Mouse (Mus musculus): Measurements from ENCODE around the gene Dusp9. TPM values are rescaled to one million over a fixed set of nuclear protein-coding genes. Genes with fewer than 3 reads are reported as not detected.
A peak's percentile ranks its signal among the peaks of the same experiment; 100 is the strongest.

Dusp9 gene
- polyA plus RNA-seq, 1 experiment from 2014 or later: 9.6 TPM

DNA sequence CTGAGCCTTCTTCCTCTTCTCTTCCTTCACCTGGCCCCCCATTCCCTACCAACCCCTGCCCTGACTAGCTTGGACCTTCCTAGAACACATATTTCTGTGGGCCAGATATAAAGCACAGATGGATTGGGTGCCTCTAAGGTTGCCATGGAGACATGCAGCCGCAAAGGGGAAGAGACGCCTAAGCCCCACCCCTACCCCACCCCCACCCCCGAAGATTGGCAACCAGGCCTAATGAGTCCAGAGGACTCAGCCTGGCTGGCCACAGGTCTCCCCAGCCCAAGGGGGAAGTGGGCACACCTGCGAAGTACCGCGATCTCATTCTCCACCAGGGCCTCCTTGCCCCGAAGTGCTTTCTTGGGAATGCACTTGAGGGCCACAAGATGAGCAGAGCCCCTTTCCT, 19.2 kb downstream of the Dusp9 start:
- Histone ChIP-seq H3K27ac (ENCODE audit: low read depth, low read length) (no peak overlapping the region), H3K4me1 (ENCODE audit: control insufficient read depth, insufficient read depth, low read length) (no peaks in the 10 kb centered on the region), H3K27me3 (ENCODE audit: control insufficient read depth, insufficient read depth, low read length) (no peaks in the 10 kb centered on the region), H3K4me2 (replicated peaks; ENCODE audit: low read depth, low read length) (no peak overlapping the region), H3K4me3 (ENCODE audit: low read length) (no peak overlapping the region), H3K36me3 (ENCODE audit: control insufficient read depth, insufficient read depth, low read length) (no peaks in the 10 kb centered on the region), H3K9me3 (ENCODE audit: control insufficient read depth, low read length) (no peaks in the 10 kb centered on the region), H3K9ac (ENCODE audit: low read depth, low read length) (no peak overlapping the region)
- WGBS: 60% methylated on average over 7 of the region's 7 CpGs
- no peak for ATAC-seq (ENCODE audit: low FRiP score, low TSS enrichment)

DNA sequence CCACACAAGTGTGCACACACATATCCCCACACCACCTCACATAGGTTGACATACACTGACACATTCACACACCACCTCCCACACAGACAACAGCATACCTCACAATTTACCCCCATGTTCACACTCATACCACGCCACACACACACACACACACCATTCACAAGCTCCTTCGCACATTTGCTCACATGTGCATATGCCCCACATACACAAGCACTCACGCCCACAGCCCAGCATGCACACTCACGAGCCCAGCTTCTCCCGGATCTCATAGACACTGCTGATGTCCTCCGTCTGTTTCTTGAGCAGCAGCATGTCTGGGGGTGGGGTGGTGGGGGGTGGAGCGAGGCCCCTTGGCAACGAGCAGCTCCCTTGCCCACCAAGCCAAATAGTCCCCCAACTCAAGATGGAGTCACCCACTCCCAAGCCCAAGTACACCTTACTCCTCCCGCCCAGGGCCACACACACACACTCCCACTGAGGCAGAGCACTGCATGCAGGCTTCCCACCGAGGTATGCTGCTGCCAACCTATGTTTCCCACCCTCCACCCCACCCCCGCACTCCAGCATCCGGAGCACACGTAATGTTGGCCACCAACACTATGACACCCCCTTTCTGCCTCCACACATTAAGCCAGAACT, 19.8 kb downstream of the Dusp9 start:
- H3K9me3 ChIP-seq (ENCODE audit: control insufficient read depth, low read length): no peaks in the 10 kb centered on the region
- no peaks in the 10 kb centered on the region for H3K36me3 ChIP-seq (ENCODE audit: control insufficient read depth, insufficient read depth, low read length)
- peak; percentile 19; the same call in 1 of the 2 replicates for ATAC-seq (ENCODE audit: low FRiP score, low TSS enrichment)
- H3K9ac ChIP-seq (ENCODE audit: low read depth, low read length): no peak overlapping the region; the same call in 1 of the 2 replicates
- H3K4me3 ChIP-seq (ENCODE audit: low read length): peak overlapping the region; percentile 46
- whole genome bisulfite sequencing: 59% methylated on average over 13 of the region's 13 CpGs
- no peak overlapping the region for H3K27ac ChIP-seq (ENCODE audit: low read depth, low read length)
- no peaks in the 10 kb centered on the region for H3K27me3 ChIP-seq (ENCODE audit: control insufficient read depth, insufficient read depth, low read length)
- H3K4me2 ChIP-seq (replicated peaks; ENCODE audit: low read depth, low read length): peak overlapping the region; percentile 67
- H3K4me1 ChIP-seq (ENCODE audit: control insufficient read depth, insufficient read depth, low read length): no peaks in the 10 kb centered on the region

DNA sequence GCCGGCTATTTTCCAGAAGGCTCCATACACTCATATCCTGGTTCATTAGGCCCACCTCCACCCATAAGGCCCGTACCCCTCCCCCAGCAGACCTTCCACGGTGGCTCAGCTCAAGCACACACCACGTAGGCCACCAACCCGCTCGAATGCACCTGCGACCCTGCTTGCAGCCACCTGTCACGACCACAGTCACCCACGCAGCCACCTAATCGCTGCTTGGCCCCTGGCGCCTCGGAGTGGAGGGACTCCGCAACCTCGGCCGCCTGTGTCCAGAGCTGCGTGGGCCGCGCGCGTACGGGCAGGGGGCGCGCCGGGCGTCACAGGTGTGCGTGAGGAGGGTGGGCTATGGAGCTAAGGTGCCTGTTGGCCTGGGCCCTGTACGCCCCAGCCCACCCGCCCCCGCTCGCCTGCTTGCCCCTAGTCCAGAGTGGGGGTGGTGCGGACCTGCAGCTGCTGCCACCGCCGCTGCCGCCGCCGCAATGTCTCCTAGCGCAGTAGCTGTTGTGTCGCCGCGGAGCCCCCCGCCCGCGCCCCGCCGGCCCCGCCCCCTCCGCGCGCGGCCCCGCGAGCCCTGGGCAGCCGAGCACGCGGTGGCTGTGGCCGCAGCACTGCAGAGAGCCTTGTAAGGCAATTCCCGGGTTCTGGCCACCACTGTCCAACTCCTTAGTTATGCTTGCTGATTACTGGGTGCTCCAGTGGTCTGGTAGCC, 20.5 kb downstream of the Dusp9 start, which contains the start of gene Pnck:
TSS of gene Pnck (minus strand) at position 543 of the 709 bp plus-strand sequence.
- H3K4me2 ChIP-seq (replicated peaks; ENCODE audit: low read depth, low read length): peak within 1 kb of the TSS; percentile 67
- H3K9me3 ChIP-seq (ENCODE audit: control insufficient read depth, low read length): no peaks in the 10 kb centered on the region
- peak within 1 kb of the TSS; percentile 46 for H3K4me3 ChIP-seq (ENCODE audit: low read length)
- H3K27ac ChIP-seq (ENCODE audit: low read depth, low read length): no peak within 1 kb of the TSS
- peak; percentile 59 for ATAC-seq (ENCODE audit: low FRiP score, low TSS enrichment)
- WGBS: 31% methylated on average over 54 of the region's 57 CpGs
- peak within 1 kb of the TSS; percentile 50 for H3K9ac ChIP-seq (ENCODE audit: low read depth, low read length)
- no peaks in the 10 kb centered on the region for H3K4me1 ChIP-seq (ENCODE audit: control insufficient read depth, insufficient read depth, low read length)
- no peaks in the 10 kb centered on the region for H3K27me3 ChIP-seq (ENCODE audit: control insufficient read depth, insufficient read depth, low read length)
- H3K36me3 ChIP-seq (ENCODE audit: control insufficient read depth, insufficient read depth, low read length): no peaks in the 10 kb centered on the region

DNA sequence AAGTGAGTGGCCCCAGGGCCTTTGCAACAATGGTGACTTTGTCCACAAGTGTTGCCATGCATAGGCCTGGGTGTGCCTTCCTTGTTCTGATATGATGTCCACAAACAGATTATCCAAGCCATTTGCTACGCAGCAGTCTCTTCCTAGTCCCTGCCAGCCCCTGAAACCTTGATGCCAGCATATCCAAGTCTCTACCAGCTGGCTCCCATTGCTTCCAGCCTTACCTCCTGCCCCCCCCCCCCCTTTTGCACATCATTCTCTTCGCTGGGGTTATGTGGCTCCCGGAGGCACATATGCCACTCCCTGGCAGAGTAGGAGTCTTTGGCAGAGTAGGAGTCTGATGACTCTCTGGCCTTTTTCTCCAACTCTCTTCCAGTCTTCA, 21.1 kb downstream of the Dusp9 start:
- Histone ChIP-seq H3K36me3 (ENCODE audit: control insufficient read depth, insufficient read depth, low read length) (no peaks in the 10 kb centered on the region), H3K27me3 (ENCODE audit: control insufficient read depth, insufficient read depth, low read length) (no peaks in the 10 kb centered on the region), H3K9me3 (ENCODE audit: control insufficient read depth, low read length) (no peaks in the 10 kb centered on the region), H3K27ac (ENCODE audit: low read depth, low read length) (no peak overlapping the region), H3K9ac (ENCODE audit: low read depth, low read length) (no peak overlapping the region), H3K4me2 (replicated peaks; ENCODE audit: low read depth, low read length) (peak overlapping the region; percentile 67), H3K4me3 (ENCODE audit: low read length) (peak overlapping the region; percentile 46; the same call in 1 of the 2 replicates), H3K4me1 (ENCODE audit: control insufficient read depth, insufficient read depth, low read length) (no peaks in the 10 kb centered on the region)
- 63% methylated on average over 3 of the region's 3 CpGs for WGBS
- no peak for ATAC-seq (ENCODE audit: low FRiP score, low TSS enrichment)

DNA sequence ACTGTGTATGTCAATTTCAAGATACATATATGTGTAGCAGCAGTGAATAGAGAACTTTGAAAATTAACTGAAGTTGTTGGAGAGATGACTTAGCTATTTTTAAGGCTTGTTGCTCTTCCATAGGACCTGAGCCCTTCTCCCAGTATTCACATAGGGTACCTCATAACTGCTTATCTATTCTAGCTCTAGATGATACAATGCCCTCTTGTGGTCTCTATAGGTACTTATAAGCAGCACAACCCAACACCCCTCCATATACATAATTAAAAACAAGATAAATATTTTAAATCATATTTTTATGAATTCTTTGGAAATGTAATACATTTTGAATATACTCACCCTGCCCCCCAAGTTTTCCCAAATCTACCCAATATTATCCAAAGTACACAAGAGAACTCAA, 23.9 kb downstream of the Dusp9 start:
- Histone ChIP-seq H3K4me1 (ENCODE audit: control insufficient read depth, insufficient read depth, low read length) (no peaks in the 10 kb centered on the region), H3K27ac (ENCODE audit: low read depth, low read length) (no peak overlapping the region), H3K36me3 (ENCODE audit: control insufficient read depth, insufficient read depth, low read length) (no peaks in the 10 kb centered on the region)

DNA sequence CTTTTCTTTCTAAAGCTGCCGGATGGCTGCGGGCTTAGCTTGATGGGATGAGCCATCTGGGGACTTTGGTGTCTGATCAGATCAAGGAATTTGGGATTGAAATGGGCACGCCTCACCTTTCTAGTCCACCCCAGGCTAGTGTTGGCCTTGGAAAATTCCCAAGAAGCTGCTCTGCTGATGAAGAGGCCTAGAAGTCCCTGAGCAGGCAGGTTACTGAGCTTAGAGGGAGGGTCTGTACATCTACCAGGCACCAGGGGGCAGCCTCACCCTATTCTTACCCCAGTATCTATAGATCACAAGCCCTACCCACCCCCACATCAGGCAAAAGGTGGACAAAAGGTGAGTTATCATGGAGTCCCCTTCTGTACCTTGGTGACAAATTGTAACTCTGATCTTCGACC, 32.8 kb downstream of the Dusp9 start:
- H3K36me3 ChIP-seq (ENCODE audit: control insufficient read depth, insufficient read depth, low read length): peaks cover 3% of the 10 kb centered on the region; the same call in 1 of the 2 replicates
- no peak overlapping the region for H3K9ac ChIP-seq (ENCODE audit: low read depth, low read length)
- no peak overlapping the region for H3K4me2 ChIP-seq (replicated peaks; ENCODE audit: low read depth, low read length)
- no peak overlapping the region for H3K4me3 ChIP-seq (ENCODE audit: low read length)
- WGBS: 61% methylated on average over 4 of the region's 4 CpGs
- no peaks in the 10 kb centered on the region for H3K27me3 ChIP-seq (ENCODE audit: control insufficient read depth, insufficient read depth, low read length)
- no peaks in the 10 kb centered on the region for H3K4me1 ChIP-seq (ENCODE audit: control insufficient read depth, insufficient read depth, low read length)
- no peak overlapping the region for H3K27ac ChIP-seq (ENCODE audit: low read depth, low read length)
- peak; percentile 67 for ATAC-seq (ENCODE audit: low FRiP score, low TSS enrichment)
- no peaks in the 10 kb centered on the region for H3K9me3 ChIP-seq (ENCODE audit: control insufficient read depth, low read length)

More for the DNA sequence above, 23.9 kb downstream of the Dusp9 start:
- Histone ChIP-seq H3K4me2 (replicated peaks; ENCODE audit: low read depth, low read length) (no peak overlapping the region), H3K9me3 (ENCODE audit: control insufficient read depth, low read length) (no peaks in the 10 kb centered on the region), H3K4me3 (ENCODE audit: low read length) (no peak overlapping the region), H3K9ac (ENCODE audit: low read depth, low read length) (no peak overlapping the region), H3K27me3 (ENCODE audit: control insufficient read depth, insufficient read depth, low read length) (no peaks in the 10 kb centered on the region)
- ATAC-seq (ENCODE audit: low FRiP score, low TSS enrichment): no peak

DNA sequence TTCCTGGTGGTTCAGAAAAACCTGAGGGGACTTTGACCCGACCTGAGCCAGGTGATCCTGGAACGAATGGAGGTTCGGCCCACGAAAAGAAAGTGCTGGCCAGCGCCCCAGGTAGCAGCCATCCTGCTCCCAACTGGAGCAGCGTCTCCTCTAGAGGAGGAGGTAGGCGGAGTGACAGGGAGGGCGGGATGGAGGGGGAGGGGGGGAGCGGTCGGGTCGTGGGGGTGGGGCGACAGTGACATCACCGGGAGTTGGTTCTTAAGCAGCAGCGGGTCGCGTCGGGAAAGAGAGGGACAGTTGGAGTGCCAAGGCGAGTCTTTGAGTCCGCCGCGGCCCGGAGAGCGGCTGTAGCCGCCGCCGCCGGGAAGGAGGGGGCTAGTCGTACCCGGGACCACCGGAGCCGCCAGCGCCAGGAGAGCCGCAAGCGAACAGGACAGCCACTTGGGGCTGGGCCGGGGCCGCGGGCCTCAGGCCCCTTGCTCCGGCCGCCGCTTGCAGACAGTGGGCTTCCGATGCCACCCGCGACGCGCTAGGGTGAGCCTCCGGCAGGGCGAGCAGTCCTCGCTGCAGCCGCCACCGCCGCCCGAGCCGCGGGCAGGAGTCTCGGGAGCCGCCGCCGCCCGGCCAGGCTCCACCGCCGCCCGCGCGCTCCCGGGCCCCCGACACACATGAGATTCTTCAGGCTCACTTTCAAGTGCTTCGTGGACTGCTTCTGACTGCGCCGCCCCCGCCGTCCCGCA, 33.8 kb downstream of the Dusp9 start, which contains the start of gene Slc6a8:
TSS of gene Slc6a8 (plus strand) at position 272 of the 740 bp plus-strand sequence.
- Histone ChIP-seq H3K27ac (ENCODE audit: low read depth, low read length) (no peak within 1 kb of the TSS), H3K9me3 (ENCODE audit: control insufficient read depth, low read length) (no peaks in the 10 kb centered on the region), H3K4me2 (replicated peaks; ENCODE audit: low read depth, low read length) (peak within 1 kb of the TSS; percentile 72), H3K27me3 (ENCODE audit: control insufficient read depth, insufficient read depth, low read length) (no peaks in the 10 kb centered on the region), H3K4me1 (ENCODE audit: control insufficient read depth, insufficient read depth, low read length) (no peaks in the 10 kb centered on the region), H3K4me3 (ENCODE audit: low read length) (peak within 1 kb of the TSS; percentile 54), H3K36me3 (ENCODE audit: control insufficient read depth, insufficient read depth, low read length) (peaks cover 5% of the 10 kb centered on the region; the same call in 1 of the 2 replicates), H3K9ac (ENCODE audit: low read depth, low read length) (peak within 1 kb of the TSS; percentile 79)
- peak; percentile 64 for ATAC-seq (ENCODE audit: low FRiP score, low TSS enrichment)
- 32% methylated on average over 58 of the region's 72 CpGs for WGBS

DNA sequence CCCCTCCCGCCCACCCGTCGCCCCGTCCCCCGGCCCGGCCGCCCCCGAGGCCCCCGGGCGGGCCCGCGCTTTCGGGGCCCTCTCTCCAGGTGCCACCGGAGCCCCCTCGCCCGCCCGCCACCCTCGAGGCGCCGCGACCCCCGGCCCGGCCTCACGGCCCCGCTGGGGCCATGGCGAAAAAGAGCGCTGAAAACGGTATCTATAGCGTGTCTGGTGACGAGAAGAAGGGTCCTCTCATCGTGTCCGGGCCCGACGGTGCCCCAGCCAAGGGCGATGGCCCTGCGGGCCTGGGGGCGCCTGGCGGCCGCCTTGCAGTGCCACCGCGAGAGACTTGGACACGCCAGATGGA, 34.4 kb downstream of the Dusp9 start:
- H3K27ac ChIP-seq (ENCODE audit: low read depth, low read length): no peak overlapping the region
- H3K4me3 ChIP-seq (ENCODE audit: low read length): peak overlapping the region; percentile 54
- 25% methylated on average over 37 of the region's 42 CpGs for WGBS
- peak overlapping the region; percentile 72 for H3K4me2 ChIP-seq (replicated peaks; ENCODE audit: low read depth, low read length)
- H3K9ac ChIP-seq (ENCODE audit: low read depth, low read length): peak overlapping the region; percentile 79
- no peaks in the 10 kb centered on the region for H3K9me3 ChIP-seq (ENCODE audit: control insufficient read depth, low read length)
- H3K27me3 ChIP-seq (ENCODE audit: control insufficient read depth, insufficient read depth, low read length): no peaks in the 10 kb centered on the region
- H3K36me3 ChIP-seq (ENCODE audit: control insufficient read depth, insufficient read depth, low read length): peaks cover 10% of the 10 kb centered on the region; the same call in 1 of the 2 replicates
- no peaks in the 10 kb centered on the region for H3K4me1 ChIP-seq (ENCODE audit: control insufficient read depth, insufficient read depth, low read length)
- peak; percentile 26 for ATAC-seq (ENCODE audit: low FRiP score, low TSS enrichment)

All from kidney, embryonic 14.5 days (tissue).